Mouse (Mus musculus) adrenal gland, postnatal 36 days (tissue): ENCODE measurements at regions not wholly inside any gene's neighbourhood (a gene's known extent, or its start where the extent isn't known, plus 50 kb on each side); places are given as distances from the start of the nearest gene placed in this dataset.

Experiments used
- DNase-seq, 2 experiments: peaks; one replicate each; pipeline ENCODE4 v3.0.0; 2021; ENCODE audit warnings: mixed read lengths in 1 of 2

- no peak for DNase-seq
Observed at GRCm38 (mm10) chr6:144875862-144876261, 94.1 kb upstream of the Sox5 start.

- no peak for DNase-seq
Observed at GRCm38 (mm10) chr6:144874251-144874650, 92.5 kb upstream of the Sox5 start.

GRCm38 (mm10) chr6:144870949-144871348 lies 89.2 kb upstream of the Sox5 start:
- DNase-seq = no peak

GRCm38 (mm10) chr6:144867333-144867732 lies 85.6 kb upstream of the Sox5 start:
- no peak for DNase-seq

- no peak for DNase-seq
Observed at GRCm38 (mm10) chr6:144864026-144864425, 82.2 kb upstream of the Sox5 start.

- DNase-seq = no peak
Observed at GRCm38 (mm10) chr6:144863430-144863994, 81.7 kb upstream of the Sox5 start.

- no peak for DNase-seq
Observed at GRCm38 (mm10) chr6:144841510-144841909, 59.7 kb upstream of the Sox5 start.

- DNase-seq = no peak
Observed at GRCm38 (mm10) chr6:144839383-144839782, 57.6 kb upstream of the Sox5 start.

GRCm38 (mm10) chr6:144834323-144835183 lies 52.8 kb upstream of the Sox5 start:
- peak; percentile 20 to 50 for DNase-seq
